Mouse (Mus musculus): ENCODE measurements around the gene Gm14412. TPM values are rescaled to one million over a fixed set of nuclear protein-coding genes. Genes with fewer than 3 reads are reported as not detected.

The Gm14412 gene
- total and polyA plus RNA-seq, 3 experiments: 0.46 to 32.1 (median 11.4) TPM

Other genes starting within 250 kb of the Gm14412 start
- 12.5 and 12.9 TPM in 2 replicates for gene Gm14401, start 250.0 kb downstream of the Gm14412 start, total RNA-seq (2014; fragmentation: Nextera tagmentation)
- 6.9 and 10.2 TPM in 2 replicates for gene Gm14401, start 250.0 kb downstream of the Gm14412 start, total RNA-seq (2017)
- 0.05 and 0.07 TPM in 2 replicates for gene Gm14401, start 250.0 kb downstream of the Gm14412 start, polyA plus RNA-seq (2012)
- gene Gm14410, start 117.9 kb downstream of the Gm14412 start, total RNA-seq (2014; fragmentation: Nextera tagmentation): 26.7 and 45.6 TPM in 2 replicates
- 18.9 and 25.6 TPM in 2 replicates for gene Gm14410, start 117.9 kb downstream of the Gm14412 start, total RNA-seq (2017)
- gene Gm14410, start 117.9 kb downstream of the Gm14412 start, polyA plus RNA-seq (2012): 3.4 and 7.1 TPM in 2 replicates
- 3.2 and 4.4 TPM in 2 replicates for gene Gm14409, start 57.3 kb downstream of the Gm14412 start, total RNA-seq (2014; fragmentation: Nextera tagmentation)
- 1.3 and 1.7 TPM in 2 replicates for gene Gm14409, start 57.3 kb downstream of the Gm14412 start, total RNA-seq (2017)
- gene Gm14409, start 57.3 kb downstream of the Gm14412 start, polyA plus RNA-seq (2012): 0.06 TPM in 1 of 2 replicates, not detected in the other
- gene Gm14418, start 74.0 kb upstream of the Gm14412 start, total RNA-seq (2014; fragmentation: Nextera tagmentation): not detected in 2 replicates
- 0.11 TPM in 1 of 2 replicates, not detected in the other for gene Gm14418, start 74.0 kb upstream of the Gm14412 start, total RNA-seq (2017)
- not detected in 2 replicates for gene Gm14418, start 74.0 kb upstream of the Gm14412 start, polyA plus RNA-seq (2012)
- 11.8 and 15.0 TPM in 2 replicates for gene Zfp970, start 140.4 kb upstream of the Gm14412 start, total RNA-seq (2014; fragmentation: Nextera tagmentation)
- 9.9 and 13.9 TPM in 2 replicates for gene Zfp970, start 140.4 kb upstream of the Gm14412 start, total RNA-seq (2017)
- gene Zfp970, start 140.4 kb upstream of the Gm14412 start, polyA plus RNA-seq (2012): 0.37 and 0.73 TPM in 2 replicates
- gene Gm14403, start 173.9 kb upstream of the Gm14412 start, total RNA-seq (2014; fragmentation: Nextera tagmentation): not detected in 2 replicates
- 0.60 TPM in 1 of 2 replicates, not detected in the other for gene Gm14403, start 173.9 kb upstream of the Gm14412 start, total RNA-seq (2017)
- not detected in 2 replicates for gene Gm14403, start 173.9 kb upstream of the Gm14412 start, polyA plus RNA-seq (2012)

Data from G1E (cell line).